Mouse (Mus musculus) olfactory bulb, adult 2 months (tissue): Measurements from ENCODE around the gene 6330403K07Rik.

Experiments
- CTCF ChIP-seq: fragments of 200-500 bp; IDR thresholded peaks from 2 replicates; pipeline ENCODE4 v1.5.1; 2012; ENCODE audit warnings: low read depth, mild to moderate bottlenecking, low read length, moderate library complexity; ENCODE audit not compliant: insufficient read depth
- POLR2A ChIP-seq: fragments of 200-500 bp; IDR thresholded peaks from 2 replicates; pipeline ENCODE4 v1.6.1; 2012; ENCODE audit warnings: mild to moderate bottlenecking, low read depth, low read length, moderate library complexity; ENCODE audit not compliant: insufficient read depth

- TF ChIP-seq POLR2A (no peak), CTCF (no peak)
Observed at GRCm38 (mm10) chr11:71003611-71004315, 29.6 kb downstream of the 6330403K07Rik start.
